Mouse (Mus musculus) C2C12 (cell line): ENCODE results near the gene Ago3.

Source experiments
- CEBPB ChIP-seq: IDR thresholded peaks from one replicate; pipeline ENCODE4 v1.6.1; 2011; ENCODE audit warnings: low read depth, mild to moderate bottlenecking, control low read depth, moderate library complexity
- CTCF ChIP-seq: IDR thresholded peaks from one replicate; pipeline ENCODE4 v1.5.1; 2011; ENCODE audit not compliant: control insufficient read depth, insufficient read depth, insufficient read length

GRCm38 (mm10) chr4:126343451-126343850, 85.9 kb downstream of the Ago3 start:
- TF ChIP-seq CTCF = no peak
- no peak for TF ChIP-seq CEBPB
